Mouse (Mus musculus) cerebellum, postnatal 25 days (tissue): Measurements from ENCODE around the gene Ccr8.
A peak's percentile ranks its signal among the peaks of the same experiment; 100 is the strongest.

Source experiments
- DNase-seq, 2 experiments: peaks; one replicate each; pipeline ENCODE4 v3.0.0; 2021; ENCODE audit warnings: mixed read lengths in 2 of 2

Gene Ccr8

GRCm38 (mm10) chr9:120091696-120092238 lies at the start of gene Ccr8:
Gene Ccr8, plus strand, starts transcription at chr9:120092114.
- no peak for DNase-seq

GRCm38 (mm10) chr9:120043115-120043514 lies 48.8 kb upstream of the Ccr8 start:
- no peak for DNase-seq

GRCm38 (mm10) chr9:120048495-120048894 lies 43.4 kb upstream of the Ccr8 start:
- no peak for DNase-seq

- DNase-seq, result no peak
These were observed 42.5 kb upstream of the Ccr8 start for GRCm38 (mm10) chr9:120049407-120049806.

- DNase-seq, result peak in 1 of 2 experiments; percentile 32
These were observed 37.2 kb upstream of the Ccr8 start for GRCm38 (mm10) chr9:120054545-120055277.

- DNase-seq, result no peak
These were observed 35.7 kb upstream of the Ccr8 start for GRCm38 (mm10) chr9:120056201-120056600.

- DNase-seq, result no peak
These were observed 33.2 kb upstream of the Ccr8 start for GRCm38 (mm10) chr9:120058730-120059129.

GRCm38 (mm10) chr9:120064317-120064716 lies 27.6 kb upstream of the Ccr8 start:
- DNase-seq, result no peak

- no peak for DNase-seq
These were observed 24.3 kb upstream of the Ccr8 start for GRCm38 (mm10) chr9:120067609-120068008.

GRCm38 (mm10) chr9:120068047-120068446 lies 23.9 kb upstream of the Ccr8 start:
- DNase-seq, result no peak

- no peak for DNase-seq
These were observed 22.1 kb upstream of the Ccr8 start, which contains the start of gene Cx3cr1 for GRCm38 (mm10) chr9:120069779-120070178. Gene Cx3cr1, minus strand, starts transcription at chr9:120069879.

- no peak for DNase-seq
These were observed 20.7 kb upstream of the Ccr8 start for GRCm38 (mm10) chr9:120071251-120071650.

- peak; percentile 88 to 91 for DNase-seq
These were observed 18.7 kb upstream of the Ccr8 start for GRCm38 (mm10) chr9:120073169-120073568.

- DNase-seq, result no peak
These were observed 17.4 kb upstream of the Ccr8 start for GRCm38 (mm10) chr9:120074516-120074915.

GRCm38 (mm10) chr9:120078241-120078640 lies 13.7 kb upstream of the Ccr8 start:
- DNase-seq, result no peak

GRCm38 (mm10) chr9:120079901-120080300 lies 12.0 kb upstream of the Ccr8 start:
- no peak for DNase-seq

GRCm38 (mm10) chr9:120080546-120081108 lies 11.3 kb upstream of the Ccr8 start:
- DNase-seq, result no peak

GRCm38 (mm10) chr9:120081247-120081646 lies 10.7 kb upstream of the Ccr8 start:
- DNase-seq, result peak in 1 of 2 experiments; percentile 14

- peak in 1 of 2 experiments; percentile 20 for DNase-seq
These were observed 9.9 kb upstream of the Ccr8 start for GRCm38 (mm10) chr9:120081967-120082366.

GRCm38 (mm10) chr9:120082691-120083090 lies 9.2 kb upstream of the Ccr8 start:
- DNase-seq, result no peak

GRCm38 (mm10) chr9:120083158-120083894 lies 8.6 kb upstream of the Ccr8 start:
- DNase-seq, result no peak

GRCm38 (mm10) chr9:120084406-120084805 lies 7.5 kb upstream of the Ccr8 start:
- no peak for DNase-seq

GRCm38 (mm10) chr9:120089125-120089524 lies 2.8 kb upstream of the Ccr8 start:
- DNase-seq, result no peak
